Mouse (Mus musculus) myocyte (in vitro differentiated cells): ENCODE measurements around the gene Mcm10.

Experiments used
- MAX ChIP-seq: IDR thresholded peaks from one replicate; pipeline ENCODE4 v1.6.1; 2011; ENCODE audit warnings: low read depth, mild to moderate bottlenecking, control low read depth
- MYOD1 ChIP-seq, 3 experiments: IDR thresholded peaks; one replicate each; pipeline ENCODE4 v1.6.1; 2011; ENCODE audit warnings: control low read depth in 2 of 3, low read depth in 2 of 3, mild to moderate bottlenecking in 2 of 3, moderate library complexity in 1 of 3; ENCODE audit not compliant: insufficient read length in 2 of 3, control insufficient read depth in 1 of 3
- POLR2A ChIP-seq: IDR thresholded peaks from one replicate; pipeline ENCODE4 v1.6.1; 2011; ENCODE audit warnings: low read depth, mild to moderate bottlenecking, control low read depth, moderate library complexity; ENCODE audit not compliant: insufficient read length
- TCF12 ChIP-seq: IDR thresholded peaks from one replicate; pipeline ENCODE4 v1.6.1; 2011; ENCODE audit warnings: mild to moderate bottlenecking, control low read depth; ENCODE audit not compliant: poor library complexity, insufficient read depth, severe bottlenecking
- USF1 ChIP-seq: IDR thresholded peaks from one replicate; pipeline ENCODE4 v1.6.1; 2011; ENCODE audit warnings: low read depth, mild to moderate bottlenecking, control low read depth, moderate library complexity

- TF ChIP-seq POLR2A (no peak), MYOD1 (IDR thresholded peaks at IDR 0.05; ENCODE audit: control insufficient read depth in 1 of 3, insufficient read length in 2 of 3, low read depth in 2 of 3) (no peak), MAX (no peak), TCF12 (no peak), USF1 (no peak)
Measured at GRCm38 (mm10) chr2:4998905-4999304, 13.7 kb downstream of the Mcm10 start.
